Mouse (Mus musculus) lung, embryonic 14.5 days (tissue): ENCODE data around the gene Eif2b1. TPM values are rescaled to one million over a fixed set of nuclear protein-coding genes. Genes with fewer than 3 reads are reported as not detected.

Source experiments
- ATAC-seq: fragments of 200-750 bp; cut with Nextera tagmentation; 2 replicates; pipeline ENCODE4 v1.8.0; 2017; ENCODE audit warnings: mild to moderate bottlenecking, moderate TSS enrichment, moderate library complexity; ENCODE audit not compliant: insufficient read depth
- DNase-seq: peaks from one replicate; pipeline ENCODE4 v3.0.0-alpha.2; 2015
- H3K27ac ChIP-seq: fragments of 300-500 bp; sonication (generic); 2 replicates; pipeline ENCODE4 v1.5.1; 2014; ENCODE audit warnings: low read depth, mild to moderate bottlenecking, moderate library complexity
- H3K27me3 ChIP-seq: fragments of 300-500 bp; sonication (generic); 2 replicates; pipeline ENCODE4 v1.6.1; 2014; ENCODE audit warnings: low read length, control low read depth; ENCODE audit not compliant: insufficient read depth
- H3K36me3 ChIP-seq: fragments of 300-500 bp; sonication (generic); 2 replicates; pipeline ENCODE4 v1.6.1; 2014; ENCODE audit warnings: control low read depth; ENCODE audit not compliant: insufficient read depth
- H3K4me1 ChIP-seq: fragments of 300-500 bp; sonication (generic); 2 replicates; pipeline ENCODE4 v1.6.1; 2014; ENCODE audit warnings: antibody characterized with exemption, control low read depth; ENCODE audit not compliant: insufficient read depth
- H3K4me2 ChIP-seq: fragments of 300-500 bp; sonication (generic); 2 replicates; pipeline ENCODE4 v1.6.1; 2014; ENCODE audit warnings: mild to moderate bottlenecking
- H3K4me3 ChIP-seq: fragments of 300-500 bp; sonication (generic); 2 replicates; pipeline ENCODE4 v1.5.1; 2014; ENCODE audit warnings: low read depth, low read length
- H3K9ac ChIP-seq: fragments of 300-500 bp; sonication (generic); 2 replicates; pipeline ENCODE4 v1.6.1; 2014
- H3K9me3 ChIP-seq: fragments of 300-500 bp; sonication (generic); 2 replicates; pipeline ENCODE4 v1.6.1; 2016; ENCODE audit warnings: low read depth, low read length, control low read depth
- CTCF ChIP-seq: IDR thresholded peaks from 2 replicates; pipeline ENCODE4 v1.5.1; 2016; ENCODE audit warnings: antibody characterized with exemption, low read depth
- WGBS: fragments of 180-500 bp; shearing (Covaris S2); extraction: QIAGEN DNeasy Blood & Tissue Kit; methylation state at CpG from one replicate; pipeline ENCODE4 v1.1.7; 2014; 5-methylcytosine and 5-hydroxymethylcytosine counted together
- polyA plus RNA-seq: library from polyadenylated mRNA; unstranded; fragments of >200 nt; fragmentation: Nextera tagmentation; extraction: Ambion mirVana; gene quantifications from 2 replicates; pipeline ENCODE4 v1.2.1, GENCODE M21; 2014

Eif2b1 gene
- polyA plus RNA-seq, 1 experiment from 2014 or later, result 78.0 TPM

DNA sequence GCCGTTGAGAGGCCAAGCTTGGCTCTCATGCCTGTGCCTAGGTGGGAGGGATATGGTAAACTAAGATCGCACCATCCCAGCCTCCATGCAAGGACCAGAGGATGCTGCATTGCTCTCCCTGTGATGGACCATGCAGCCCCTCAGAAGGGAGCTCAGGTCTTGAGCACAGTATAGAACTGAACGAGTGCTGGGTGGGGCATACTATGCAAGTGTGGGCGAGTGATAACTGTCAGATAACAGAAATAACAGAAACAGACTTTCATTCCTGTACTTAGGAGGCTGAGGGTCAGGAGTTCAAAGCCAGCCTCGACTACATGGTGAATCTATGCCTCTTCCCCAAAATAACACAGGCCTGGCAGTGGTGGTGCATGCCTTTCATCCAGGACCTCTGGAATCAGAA lies 43.9 kb downstream of the Eif2b1 start:
- Histone ChIP-seq H3K27me3 (no peaks in the 10 kb centered on the region), H3K9me3 (no peaks in the 10 kb centered on the region), H3K4me2 (no peak overlapping the region), H3K27ac (no peak overlapping the region), H3K4me3 (no peak overlapping the region), H3K36me3 (no peaks in the 10 kb centered on the region), H3K9ac (no peak overlapping the region), H3K4me1 (peaks cover 5% of the 10 kb centered on the region; the same call in 1 of the 2 replicates)
- WGBS, result 54% methylated on average over 5 of the region's 5 CpGs
- DNase-seq (no peak), ATAC-seq (no peak)
- no peak for TF ChIP-seq CTCF

DNA sequence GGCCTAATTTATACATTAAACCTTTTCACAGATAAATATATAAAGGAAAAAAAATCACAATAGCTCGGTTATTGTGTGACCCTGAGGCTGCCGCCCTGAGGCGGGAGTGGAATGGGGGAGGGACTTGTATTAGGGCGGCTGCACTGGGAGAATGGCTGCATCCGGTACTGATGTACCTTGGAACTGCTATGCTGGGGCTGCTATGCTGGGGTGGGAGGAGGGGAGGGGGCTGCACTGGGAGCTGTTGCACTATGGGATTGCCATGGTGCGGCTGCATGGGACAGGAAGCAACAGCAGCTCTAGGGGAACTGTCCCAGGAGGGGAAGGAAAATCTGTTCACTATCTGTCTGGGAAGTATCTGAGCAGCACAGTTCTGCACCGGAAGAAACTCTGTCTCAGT lies 46.5 kb downstream of the Eif2b1 start:
- H3K4me3 ChIP-seq, result no peak overlapping the region
- H3K4me1 ChIP-seq, result peaks cover 10% of the 10 kb centered on the region; the same call in 1 of the 2 replicates
- no peak overlapping the region for H3K4me2 ChIP-seq
- no peaks in the 10 kb centered on the region for H3K36me3 ChIP-seq
- H3K9ac ChIP-seq, result no peak overlapping the region; the same call in 1 of the 2 replicates
- no peak for TF ChIP-seq CTCF
- no peak for ATAC-seq
- peak; percentile 44 for DNase-seq
- H3K27ac ChIP-seq, result peak overlapping the region; percentile 54
- 25% methylated on average over 7 of the region's 7 CpGs for WGBS
- no peaks in the 10 kb centered on the region for H3K27me3 ChIP-seq
- no peaks in the 10 kb centered on the region for H3K9me3 ChIP-seq

DNA sequence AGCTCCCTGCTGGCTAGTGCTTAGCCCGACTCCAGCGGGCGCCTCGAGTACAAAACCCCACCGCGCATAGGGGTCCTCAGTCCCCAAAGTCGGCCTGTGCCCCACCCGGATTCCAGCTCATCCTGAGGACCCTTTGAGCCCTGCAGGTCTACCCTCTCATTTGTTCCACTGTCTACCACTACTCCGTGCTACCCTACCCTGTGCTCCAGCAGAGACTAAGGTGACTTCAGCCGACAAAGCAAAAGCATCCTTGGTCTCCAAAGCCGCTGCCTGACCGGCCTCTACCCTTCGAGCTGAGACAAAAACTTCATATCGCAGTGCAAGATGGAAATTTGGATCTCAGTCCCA lies 47.4 kb downstream of the Eif2b1 start:
- peak overlapping the region; percentile 79 for H3K27ac ChIP-seq
- peak overlapping the region; percentile 74 for H3K9ac ChIP-seq
- WGBS, result 14% methylated on average over 14 of the region's 14 CpGs
- H3K4me3 ChIP-seq, result peak overlapping the region; percentile 76
- DNase-seq (peak; percentile 30), ATAC-seq (peak; percentile 61)
- H3K4me1 ChIP-seq, result peaks cover 10% of the 10 kb centered on the region; the same call in 1 of the 2 replicates
- TF ChIP-seq CTCF, result no peak
- H3K4me2 ChIP-seq, result peak overlapping the region; percentile 90
- no peaks in the 10 kb centered on the region for H3K27me3 ChIP-seq
- H3K36me3 ChIP-seq, result no peaks in the 10 kb centered on the region
- no peaks in the 10 kb centered on the region for H3K9me3 ChIP-seq

DNA sequence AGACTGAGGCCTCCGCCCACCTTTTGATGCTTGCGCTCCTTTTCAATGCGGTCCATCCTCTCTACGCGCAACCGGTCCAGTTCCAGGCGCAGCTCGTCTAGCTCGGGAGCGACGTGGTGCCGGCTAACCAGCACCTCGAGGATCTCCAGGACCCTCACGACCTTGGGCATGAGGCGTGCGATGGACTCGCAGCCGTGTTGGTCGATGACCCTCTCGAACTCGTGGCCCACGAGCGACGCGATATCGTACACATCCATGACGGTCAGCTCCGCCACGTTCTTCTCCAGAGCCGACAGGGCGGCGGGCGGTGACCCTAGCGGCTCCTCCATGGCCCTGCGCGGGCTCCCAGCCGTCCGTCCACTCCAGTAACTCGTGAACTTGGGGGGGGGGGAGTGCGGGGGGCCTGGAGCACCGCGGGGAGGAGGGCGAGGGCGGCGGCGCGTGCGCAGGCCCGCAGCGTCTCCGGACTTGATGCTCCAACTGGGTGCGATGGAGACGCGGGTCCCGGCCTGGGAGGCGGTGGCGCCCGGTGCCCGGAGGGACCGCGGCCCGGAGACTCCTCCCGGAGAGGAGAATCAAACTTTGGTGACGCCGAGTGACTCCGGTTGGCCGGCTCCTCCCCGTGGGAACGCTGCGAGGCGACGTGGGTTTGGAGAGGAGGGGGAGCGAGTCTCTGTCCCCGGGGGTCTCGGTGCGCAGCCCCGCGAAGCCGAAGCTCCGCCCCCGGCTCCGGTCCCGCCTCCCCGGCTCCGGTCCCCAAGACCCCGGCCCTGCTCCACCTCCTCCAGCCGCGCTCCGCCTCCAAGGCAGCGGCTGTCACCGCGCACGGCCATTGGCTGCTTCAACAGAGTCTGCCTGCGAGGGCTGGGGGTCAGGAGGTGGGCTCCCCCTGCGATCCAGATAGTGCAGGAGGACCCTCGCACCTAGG lies 48.0 kb downstream of the Eif2b1 start, which contains the start of gene Rilpl1:
Rilpl1 (minus strand) TSS at position 737 of the 928 bp plus-strand sequence.
- H3K4me3 ChIP-seq, result peak within 1 kb of the TSS; percentile 76
- H3K36me3 ChIP-seq, result no peaks in the 10 kb centered on the region
- ATAC-seq (peak; percentile 92), DNase-seq (peak; percentile 92)
- no peaks in the 10 kb centered on the region for H3K27me3 ChIP-seq
- H3K4me2 ChIP-seq, result peak within 1 kb of the TSS; percentile 90
- H3K4me1 ChIP-seq, result peaks cover 10% of the 10 kb centered on the region; the same call in 1 of the 2 replicates
- peak within 1 kb of the TSS; percentile 74 for H3K9ac ChIP-seq
- TF ChIP-seq CTCF, result no peak
- no peaks in the 10 kb centered on the region for H3K9me3 ChIP-seq
- WGBS, result under 1% methylated on average over 83 of the region's 96 CpGs
- peak within 1 kb of the TSS; percentile 79 for H3K27ac ChIP-seq

DNA sequence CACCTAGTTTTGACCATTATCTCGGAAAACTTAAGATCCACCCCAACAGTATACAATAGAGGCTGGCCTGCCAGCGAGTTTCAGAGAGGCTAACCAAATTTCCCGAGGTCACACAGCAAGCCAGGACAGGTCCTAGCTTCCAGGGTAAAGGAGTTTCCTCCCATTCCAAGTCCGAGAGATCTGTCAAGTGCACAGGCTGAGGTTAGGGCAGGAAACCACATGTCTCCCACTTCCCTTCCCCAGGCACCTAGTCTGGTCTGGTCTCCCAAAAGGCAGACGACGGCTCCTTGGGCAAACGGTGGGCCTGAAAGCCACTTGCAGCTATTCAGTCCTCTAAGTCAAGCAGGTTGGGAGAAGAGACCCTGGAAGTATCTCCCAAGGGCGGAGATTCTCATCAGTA lies 49.2 kb downstream of the Eif2b1 start:
- H3K9ac ChIP-seq, result peak overlapping the region; percentile 74
- no peak for TF ChIP-seq CTCF
- H3K4me1 ChIP-seq, result peaks cover 10% of the 10 kb centered on the region; the same call in 1 of the 2 replicates
- peak overlapping the region; percentile 76 for H3K4me3 ChIP-seq
- H3K36me3 ChIP-seq, result no peaks in the 10 kb centered on the region
- no peak for ATAC-seq
- no peak for DNase-seq
- no peaks in the 10 kb centered on the region for H3K27me3 ChIP-seq
- WGBS, result 44% methylated on average over 8 of the region's 8 CpGs
- H3K4me2 ChIP-seq, result peak overlapping the region; percentile 90
- no peak overlapping the region for H3K27ac ChIP-seq
- no peaks in the 10 kb centered on the region for H3K9me3 ChIP-seq

DNA sequence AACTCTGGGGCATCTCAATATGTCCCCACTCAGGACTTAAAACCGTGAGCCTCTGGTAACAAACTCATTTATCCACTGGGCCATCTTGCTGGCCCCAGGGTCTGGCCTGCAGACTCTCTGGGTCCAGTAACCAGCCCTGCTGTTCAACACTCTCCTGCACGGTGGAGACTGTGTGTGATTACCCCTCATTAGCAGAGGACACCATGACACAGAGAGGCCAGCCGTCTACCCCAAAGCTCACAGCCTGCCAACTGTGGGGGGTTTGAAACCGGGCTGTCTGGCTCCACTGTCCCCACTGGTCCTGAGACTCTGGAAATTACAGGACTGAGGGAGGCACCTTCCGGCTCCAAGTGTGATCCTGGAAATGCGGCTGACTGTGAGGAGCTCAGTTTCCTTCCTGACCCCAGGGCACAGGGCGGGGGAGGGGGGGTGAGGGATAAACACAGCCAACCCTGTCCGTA lies 49.7 kb downstream of the Eif2b1 start:
- Histone ChIP-seq H3K27ac (peak overlapping the region; percentile 66; the same call in 1 of the 2 replicates), H3K36me3 (no peaks in the 10 kb centered on the region), H3K4me1 (peaks cover 10% of the 10 kb centered on the region; the same call in 1 of the 2 replicates), H3K9ac (peak overlapping the region; percentile 24; the same call in 1 of the 2 replicates), H3K27me3 (no peaks in the 10 kb centered on the region), H3K9me3 (no peaks in the 10 kb centered on the region), H3K4me2 (peak overlapping the region; percentile 90), H3K4me3 (peak overlapping the region; percentile 76)
- no peak for TF ChIP-seq CTCF
- DNase-seq, result peak; percentile 40
- no peak for ATAC-seq
- WGBS, result 17% methylated on average over 8 of the region's 8 CpGs

DNA sequence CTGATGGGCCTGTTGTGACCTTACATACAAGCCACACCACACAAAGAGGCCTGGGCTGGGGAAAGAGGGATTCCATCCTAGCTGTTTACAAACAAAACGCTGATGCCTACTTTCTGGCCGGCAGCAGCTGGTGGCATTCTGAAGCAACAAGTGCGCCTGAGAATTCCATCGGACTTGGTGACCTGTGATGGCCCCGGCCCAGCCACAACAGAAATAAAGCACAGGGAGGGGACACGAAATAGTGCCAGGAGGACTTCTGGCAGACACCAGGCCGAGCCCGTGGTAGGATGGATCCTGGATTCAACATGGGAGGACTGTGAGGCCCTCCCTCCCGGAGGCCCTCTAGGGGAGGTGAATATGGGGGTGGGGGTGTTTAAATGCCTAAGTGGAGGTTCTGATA lies 50.1 kb downstream of the Eif2b1 start:
- peaks cover 10% of the 10 kb centered on the region; the same call in 1 of the 2 replicates for H3K4me1 ChIP-seq
- H3K27ac ChIP-seq, result peak overlapping the region; percentile 66; the same call in 1 of the 2 replicates
- ATAC-seq, result no peak
- H3K27me3 ChIP-seq, result no peaks in the 10 kb centered on the region
- peak; percentile 26 for DNase-seq
- peak overlapping the region; percentile 90 for H3K4me2 ChIP-seq
- WGBS, result 18% methylated on average over 9 of the region's 9 CpGs
- H3K4me3 ChIP-seq, result peak overlapping the region; percentile 76
- H3K9me3 ChIP-seq, result no peaks in the 10 kb centered on the region
- no peak for TF ChIP-seq CTCF
- H3K9ac ChIP-seq, result peak overlapping the region; percentile 24; the same call in 1 of the 2 replicates
- no peaks in the 10 kb centered on the region for H3K36me3 ChIP-seq
